Mouse (Mus musculus) yolk sac, embryonic 10.5 days (tissue): ENCODE measurements around the gene Denr.
A peak's percentile ranks its signal among the peaks of the same experiment; 100 is the strongest.

ENCODE experiments used
- DNase-seq: peaks from one replicate; pipeline ENCODE4 v3.0.0-alpha.2; 2017; ENCODE audit warnings: low spot score

The Denr gene

GRCm38 (mm10) chr5:123907631-123907977, 629 bp downstream of the Denr start:
- DNase-seq = no peak

- no peak for DNase-seq
These were observed 7.9 kb downstream of the Denr start for GRCm38 (mm10) chr5:123914852-123915251.

GRCm38 (mm10) chr5:123922112-123922511, 15.1 kb downstream of the Denr start:
- no peak for DNase-seq

- no peak for DNase-seq
These were observed 20.1 kb downstream of the Denr start, which contains the start of gene Gm43518 for GRCm38 (mm10) chr5:123927118-123927517. Gm43518 (plus strand) TSS chr5:123927418.

GRCm38 (mm10) chr5:123930508-123930989, 23.6 kb downstream of the Denr start, which contains the start of gene Ccdc62:
Ccdc62 (plus strand) TSS chr5:123930679.
- DNase-seq = peak; percentile 91

- no peak for DNase-seq
These were observed 24.2 kb downstream of the Denr start for GRCm38 (mm10) chr5:123931131-123931530.

GRCm38 (mm10) chr5:123932927-123933326, 26.0 kb downstream of the Denr start:
- DNase-seq = no peak

- peak; percentile 12 for DNase-seq
These were observed 26.6 kb downstream of the Denr start for GRCm38 (mm10) chr5:123933556-123933955.

- peak; percentile 74 for DNase-seq
These were observed 27.1 kb downstream of the Denr start for GRCm38 (mm10) chr5:123933957-123934591.

- no peak for DNase-seq
These were observed 29.0 kb downstream of the Denr start for GRCm38 (mm10) chr5:123935931-123936330.

GRCm38 (mm10) chr5:123938479-123938878, 31.5 kb downstream of the Denr start:
- DNase-seq = no peak

- no peak for DNase-seq
These were observed 39.6 kb downstream of the Denr start for GRCm38 (mm10) chr5:123946546-123946945.

GRCm38 (mm10) chr5:123947041-123947761, 40.2 kb downstream of the Denr start:
- DNase-seq = no peak

GRCm38 (mm10) chr5:123952365-123953045, 45.5 kb downstream of the Denr start:
- DNase-seq = no peak

- no peak for DNase-seq
These were observed 50.2 kb downstream of the Denr start for GRCm38 (mm10) chr5:123957213-123957612.

GRCm38 (mm10) chr5:123959018-123959417, 52.0 kb downstream of the Denr start:
- DNase-seq = no peak

- no peak for DNase-seq
These were observed 53.2 kb downstream of the Denr start for GRCm38 (mm10) chr5:123960129-123960528.

GRCm38 (mm10) chr5:123961046-123961445, 54.1 kb downstream of the Denr start:
- DNase-seq = no peak

- no peak for DNase-seq
These were observed 57.2 kb downstream of the Denr start for GRCm38 (mm10) chr5:123964208-123964607.

- DNase-seq = no peak
These were observed 59.8 kb downstream of the Denr start for GRCm38 (mm10) chr5:123966759-123967158.

GRCm38 (mm10) chr5:123968468-123968867, 61.5 kb downstream of the Denr start:
- no peak for DNase-seq

- DNase-seq = no peak
These were observed 62.2 kb downstream of the Denr start for GRCm38 (mm10) chr5:123969216-123969615.

- no peak for DNase-seq
These were observed 63.6 kb downstream of the Denr start for GRCm38 (mm10) chr5:123970576-123970975.
